Mouse (Mus musculus): ENCODE results near the gene Gm9970. TPM values are rescaled to one million over a fixed set of nuclear protein-coding genes. Genes with fewer than 3 reads are reported as not detected.

Gm9970 gene
- total and polyA plus RNA-seq, 2 experiments from 2014 or later, result 0.29 to 7.0 TPM

- ATAC-seq, result peak; percentile 98
- Histone ChIP-seq H3K4me2 (ENCODE audit: low read depth, low read length) (peak within 1 kb of the TSS; percentile 87), H3K4me1 (ENCODE audit: insufficient read depth, low read length) (peaks cover 5% of the 10 kb centered on the region; the same call in 1 of the 2 replicates), H3K36me3 (ENCODE audit: insufficient read depth, low read length) (peaks cover 65% of the 10 kb centered on the region), H3K27me3 (ENCODE audit: insufficient read depth, low read length) (no peaks in the 10 kb centered on the region), H3K9ac (replicated peaks; ENCODE audit: low read length) (peak within 1 kb of the TSS; percentile 83), H3K9me3 (ENCODE audit: low read length) (peaks cover 5% of the 10 kb centered on the region; the same call in 1 of the 2 replicates), H3K4me3 (ENCODE audit: low read length) (peak within 1 kb of the TSS; percentile 68), H3K27ac (peak within 1 kb of the TSS; percentile 82)
- DNase-seq (ENCODE audit: low spot score), result peak; percentile 99
- TF ChIP-seq CTCF (IDR thresholded peaks at IDR 0.05; ENCODE audit: low read depth), result peak; percentile 18; the same call in 1 of the 2 replicates
- under 1% methylated on average over 49 of the region's 53 CpGs for WGBS
Observed at GRCm38 (mm10) chr5:31201742-31202590, 39.1 kb downstream of the Gm9970 start, which contains the start of gene Zfp513. TSS of gene Zfp513 (minus strand) at chr5:31202303.

- peaks cover 69% of the 10 kb centered on the region for H3K36me3 ChIP-seq (ENCODE audit: insufficient read depth, low read length)
- H3K27ac ChIP-seq, result peak overlapping the region; percentile 82
- H3K9me3 ChIP-seq (ENCODE audit: low read length), result peaks cover 5% of the 10 kb centered on the region; the same call in 1 of the 2 replicates
- no peak for ATAC-seq
- WGBS, result 17% methylated on average over 13 of the region's 13 CpGs
- H3K27me3 ChIP-seq (ENCODE audit: insufficient read depth, low read length), result no peaks in the 10 kb centered on the region
- peak overlapping the region; percentile 68 for H3K4me3 ChIP-seq (ENCODE audit: low read length)
- peak overlapping the region; percentile 87 for H3K4me2 ChIP-seq (ENCODE audit: low read depth, low read length)
- TF ChIP-seq CTCF (IDR thresholded peaks at IDR 0.05; ENCODE audit: low read depth), result no peak
- peaks cover 5% of the 10 kb centered on the region; the same call in 1 of the 2 replicates for H3K4me1 ChIP-seq (ENCODE audit: insufficient read depth, low read length)
- no peak for DNase-seq (ENCODE audit: low spot score)
- peak overlapping the region; percentile 83 for H3K9ac ChIP-seq (replicated peaks; ENCODE audit: low read length)
Observed at GRCm38 (mm10) chr5:31201042-31201741, 39.8 kb downstream of the Gm9970 start.

- Histone ChIP-seq H3K27me3 (ENCODE audit: insufficient read depth, low read length) (no peaks in the 10 kb centered on the region), H3K4me2 (ENCODE audit: low read depth, low read length) (no peak overlapping the region), H3K9me3 (ENCODE audit: low read length) (peaks cover 5% of the 10 kb centered on the region; the same call in 1 of the 2 replicates), H3K4me3 (ENCODE audit: low read length) (no peak overlapping the region), H3K9ac (replicated peaks; ENCODE audit: low read length) (no peak overlapping the region), H3K36me3 (ENCODE audit: insufficient read depth, low read length) (peaks cover 69% of the 10 kb centered on the region), H3K4me1 (ENCODE audit: insufficient read depth, low read length) (peaks cover 5% of the 10 kb centered on the region; the same call in 1 of the 2 replicates), H3K27ac (no peak overlapping the region)
- TF ChIP-seq CTCF (IDR thresholded peaks at IDR 0.05; ENCODE audit: low read depth), result no peak
- 89% methylated on average over 27 of the region's 27 CpGs for WGBS
- ATAC-seq, result no peak
- no peak for DNase-seq (ENCODE audit: low spot score)
Observed at GRCm38 (mm10) chr5:31200327-31200768, 40.7 kb downstream of the Gm9970 start.

GRCm38 (mm10) chr5:31199893-31200292 is 41.1 kb downstream of the Gm9970 start:
- Histone ChIP-seq H3K4me1 (ENCODE audit: insufficient read depth, low read length) (peaks cover 5% of the 10 kb centered on the region; the same call in 1 of the 2 replicates), H3K27me3 (ENCODE audit: insufficient read depth, low read length) (no peaks in the 10 kb centered on the region), H3K9ac (replicated peaks; ENCODE audit: low read length) (no peak overlapping the region), H3K27ac (no peak overlapping the region), H3K4me3 (ENCODE audit: low read length) (no peak overlapping the region), H3K36me3 (ENCODE audit: insufficient read depth, low read length) (peaks cover 68% of the 10 kb centered on the region), H3K4me2 (ENCODE audit: low read depth, low read length) (no peak overlapping the region), H3K9me3 (ENCODE audit: low read length) (peaks cover 5% of the 10 kb centered on the region; the same call in 1 of the 2 replicates)
- DNase-seq (ENCODE audit: low spot score) (peak; percentile 31), ATAC-seq (no peak)
- WGBS, result 78% methylated on average over 9 of the region's 9 CpGs
- peak; percentile 55 for TF ChIP-seq CTCF (IDR thresholded peaks at IDR 0.05; ENCODE audit: low read depth)

GRCm38 (mm10) chr5:31199321-31199892 is 41.6 kb downstream of the Gm9970 start:
- Histone ChIP-seq H3K4me1 (ENCODE audit: insufficient read depth, low read length) (peaks cover 5% of the 10 kb centered on the region; the same call in 1 of the 2 replicates), H3K36me3 (ENCODE audit: insufficient read depth, low read length) (peaks cover 69% of the 10 kb centered on the region), H3K4me2 (ENCODE audit: low read depth, low read length) (no peak overlapping the region), H3K4me3 (ENCODE audit: low read length) (no peak overlapping the region), H3K9ac (replicated peaks; ENCODE audit: low read length) (no peak overlapping the region), H3K9me3 (ENCODE audit: low read length) (peaks cover 5% of the 10 kb centered on the region; the same call in 1 of the 2 replicates), H3K27me3 (ENCODE audit: insufficient read depth, low read length) (no peaks in the 10 kb centered on the region), H3K27ac (no peak overlapping the region)
- WGBS, result 89% methylated on average over 19 of the region's 19 CpGs
- ATAC-seq (no peak), DNase-seq (ENCODE audit: low spot score) (no peak)
- no peak for TF ChIP-seq CTCF (IDR thresholded peaks at IDR 0.05; ENCODE audit: low read depth)

- Histone ChIP-seq H3K4me2 (ENCODE audit: low read depth, low read length) (no peak overlapping the region), H3K27me3 (ENCODE audit: insufficient read depth, low read length) (no peaks in the 10 kb centered on the region), H3K9me3 (ENCODE audit: low read length) (peaks cover 5% of the 10 kb centered on the region; the same call in 1 of the 2 replicates), H3K27ac (no peak overlapping the region), H3K4me1 (ENCODE audit: insufficient read depth, low read length) (peaks cover 10% of the 10 kb centered on the region; the same call in 1 of the 2 replicates), H3K4me3 (ENCODE audit: low read length) (no peak overlapping the region), H3K9ac (replicated peaks; ENCODE audit: low read length) (no peak overlapping the region), H3K36me3 (ENCODE audit: insufficient read depth, low read length) (peaks cover 68% of the 10 kb centered on the region)
- ATAC-seq, result no peak
- no peak for DNase-seq (ENCODE audit: low spot score)
- 79% methylated on average over 5 of the region's 5 CpGs for WGBS
- no peak for TF ChIP-seq CTCF (IDR thresholded peaks at IDR 0.05; ENCODE audit: low read depth)
Observed at GRCm38 (mm10) chr5:31198616-31199320, 42.3 kb downstream of the Gm9970 start.

All from hindbrain, postnatal 0 days (tissue).